Mouse (Mus musculus): Measurements from ENCODE around the gene Nol12.

GRCm38 (mm10) chr15:78990093-78990463 lies 55.3 kb downstream of the Nol12 start:
- TF ChIP-seq CTCF (conservative IDR thresholded peaks at IDR 0.05; ENCODE audit: insufficient read depth, insufficient read length, low read depth, low read length) (no peak), POLR2A (IDR thresholded peaks at IDR 0.05; ENCODE audit: low read depth, low read length) (no peak)
